Mouse (Mus musculus) ovary, postnatal 14 days (tissue): ENCODE results near the gene Gpcpd1.
"Not testable (repeated sequence)": the region's sequence is repeated elsewhere in the genome, so short reads cannot be mapped to it uniquely, and the experiment has no call there.

ENCODE experiments used
- DNase-seq: peaks from one replicate; pipeline ENCODE4 v3.0.0; 2022; ENCODE audit warnings: low spot score

Gpcpd1 gene

DNA sequence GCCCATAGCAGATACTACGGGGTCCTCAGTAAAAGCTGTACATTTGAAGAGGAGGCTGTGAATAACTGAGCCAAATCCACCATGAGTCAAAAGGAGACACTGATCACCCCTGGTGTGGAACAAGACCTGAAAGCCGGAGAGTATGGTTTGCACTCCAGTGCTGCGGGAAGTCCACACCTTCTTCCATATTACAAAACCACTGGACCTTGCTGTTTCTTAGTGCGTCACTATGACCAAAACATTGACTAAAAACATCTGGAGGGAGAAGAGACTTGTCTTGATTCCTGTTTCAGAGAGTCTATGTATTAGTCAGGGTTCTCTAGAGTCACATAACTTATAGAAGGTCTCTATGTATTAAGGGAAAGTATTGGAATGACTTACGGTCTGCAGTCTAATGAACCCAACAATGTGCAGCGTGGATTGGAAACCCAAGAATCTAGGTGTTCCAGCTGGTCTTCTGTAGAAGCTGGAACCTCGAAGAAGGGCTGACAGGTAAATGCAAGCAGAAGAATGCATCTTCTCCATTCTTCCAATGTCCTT is at the start of gene Gpcpd1:
Gene Gpcpd1, minus strand, starts transcription at position 490 of the 540 bp plus-strand sequence.
- no peak for DNase-seq

DNA sequence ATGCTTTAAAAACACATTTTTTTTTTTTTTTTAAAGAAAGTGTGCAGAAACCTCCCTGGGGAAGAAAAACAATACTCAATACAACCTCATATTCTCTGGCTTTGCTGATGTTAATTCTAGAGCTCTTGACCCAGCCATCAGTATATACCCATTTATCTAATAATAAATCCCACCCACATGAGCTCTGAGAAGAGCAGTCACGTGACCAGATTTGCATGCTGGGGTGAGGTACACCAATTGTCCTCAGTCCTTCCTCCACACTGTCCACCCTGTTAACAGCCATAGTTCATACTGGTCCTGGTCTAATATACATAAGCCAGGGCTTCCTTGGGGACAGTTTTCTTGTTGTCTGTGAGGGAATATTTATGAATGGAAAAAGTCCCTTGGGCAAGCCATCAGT is 49.0 kb upstream of the Gpcpd1 start:
- DNase-seq, result no peak

DNA sequence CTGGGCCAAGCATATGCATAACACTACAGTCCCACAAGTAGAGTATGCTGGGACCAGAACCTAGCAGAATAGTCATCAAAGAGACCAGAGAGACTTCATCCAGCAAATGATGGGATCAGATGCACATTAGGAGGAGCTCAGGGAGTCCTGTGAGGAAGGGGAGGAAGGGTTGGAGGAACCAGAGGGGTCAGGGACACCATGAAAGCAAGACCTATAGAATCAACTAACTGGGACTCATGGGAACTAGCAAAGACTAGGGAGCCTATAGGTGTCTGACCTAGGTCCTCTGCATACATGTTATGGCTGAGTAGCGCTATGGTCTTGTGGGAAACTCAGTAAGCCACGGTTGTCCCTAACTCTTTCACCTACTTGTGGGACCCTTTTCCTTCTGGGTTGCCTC is 41.1 kb upstream of the Gpcpd1 start:
- DNase-seq, result no peak

DNA sequence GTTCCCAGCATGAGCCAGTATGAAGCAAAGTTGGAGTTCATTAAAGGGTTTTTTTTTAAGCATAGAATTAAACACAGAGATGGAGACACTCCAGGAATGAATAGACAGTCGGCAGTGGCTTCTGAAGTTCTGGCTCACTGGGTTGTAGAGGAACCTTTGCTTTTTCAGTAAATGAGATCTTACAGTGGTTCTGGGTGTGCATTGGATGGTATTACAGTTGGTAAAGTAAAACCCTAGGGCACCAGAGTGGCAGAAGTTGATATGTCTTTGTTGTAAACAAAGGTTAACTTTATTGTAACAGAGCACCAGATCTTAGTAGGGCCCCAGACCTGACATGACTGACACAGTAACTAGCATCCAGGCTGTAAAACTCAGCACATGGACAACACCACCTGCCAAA is 35.6 kb upstream of the Gpcpd1 start:
- DNase-seq, result no peak

DNA sequence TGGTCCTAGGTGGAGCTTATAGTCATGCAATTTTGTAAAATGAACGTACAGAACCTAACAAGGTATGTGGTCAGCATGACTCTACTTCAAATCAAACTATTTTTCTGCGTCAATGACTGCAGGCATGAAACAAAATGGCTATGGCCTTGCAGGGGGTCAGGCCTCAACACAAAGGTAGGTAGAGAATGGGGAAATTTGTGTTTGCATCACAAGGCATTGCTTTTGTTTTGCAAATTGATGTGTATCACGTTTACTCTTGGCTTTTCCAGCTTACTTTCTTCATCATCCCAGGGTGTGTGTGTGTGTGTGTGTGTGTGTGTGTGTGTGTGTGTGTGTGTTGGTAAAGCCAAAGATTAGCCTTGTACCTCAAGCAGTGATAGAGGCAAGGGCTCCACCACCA is 30.2 kb upstream of the Gpcpd1 start:
- DNase-seq, result no peak

DNA sequence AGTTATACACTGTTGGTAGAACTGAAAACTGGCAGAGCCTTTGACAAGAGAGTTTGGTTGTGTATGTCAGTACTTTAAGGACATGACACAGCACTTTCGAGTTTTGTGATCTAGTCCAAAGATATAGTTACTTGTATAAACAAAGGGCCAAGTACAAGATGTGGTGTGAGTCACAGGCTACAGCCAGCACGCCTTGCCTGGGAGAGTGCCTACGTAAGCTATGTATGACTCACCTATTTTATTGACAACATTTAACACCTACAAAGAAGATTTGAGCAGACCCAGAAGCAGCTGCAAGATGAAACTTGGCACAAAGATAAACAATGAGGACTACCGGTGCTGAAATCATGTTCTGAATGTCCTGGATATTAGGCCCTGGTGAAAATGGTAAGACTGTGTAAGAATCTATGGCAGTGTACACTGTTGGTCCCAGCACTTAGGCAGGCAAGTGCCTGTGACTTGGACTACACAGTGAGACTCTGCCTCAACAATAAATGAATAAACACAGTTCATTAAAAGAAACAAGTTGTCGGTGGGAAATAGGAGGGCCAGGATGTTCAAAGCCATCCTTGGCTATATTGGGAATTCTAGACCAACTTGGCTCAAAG is 26.2 kb upstream of the Gpcpd1 start:
- no peak for DNase-seq

DNA sequence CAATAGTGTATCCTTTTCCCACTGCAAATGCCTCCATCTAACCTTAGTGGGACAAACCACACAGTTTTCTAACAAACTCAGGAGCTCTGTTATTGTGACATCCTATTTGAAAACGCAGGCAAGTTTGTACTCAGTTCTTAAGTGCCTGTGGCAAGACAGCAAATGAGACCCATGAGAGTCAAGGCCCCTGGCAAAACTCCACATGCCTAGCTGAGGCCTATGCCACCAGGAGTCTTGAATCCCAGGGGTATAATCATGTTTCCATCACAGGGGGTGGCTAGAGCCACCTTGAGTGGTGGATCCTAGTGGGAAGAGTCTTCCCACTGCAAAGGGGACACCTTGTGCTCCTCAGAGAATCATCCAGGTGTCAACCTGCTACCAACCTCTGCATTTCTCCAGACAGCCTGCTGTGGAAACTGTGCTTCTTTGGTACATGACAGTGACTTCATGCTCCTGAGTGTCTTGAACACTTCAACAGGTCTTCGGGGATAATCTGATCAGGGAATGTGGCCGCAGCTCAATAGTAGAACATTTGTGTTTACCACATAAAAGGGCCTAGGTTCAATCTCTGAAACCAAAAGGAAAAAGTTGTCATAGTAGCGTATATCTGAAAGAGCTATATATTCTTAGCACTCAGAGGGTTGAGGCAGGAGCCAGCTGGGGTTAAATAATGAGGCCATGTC is 24.2 kb upstream of the Gpcpd1 start:
- DNase-seq, result no peak

DNA sequence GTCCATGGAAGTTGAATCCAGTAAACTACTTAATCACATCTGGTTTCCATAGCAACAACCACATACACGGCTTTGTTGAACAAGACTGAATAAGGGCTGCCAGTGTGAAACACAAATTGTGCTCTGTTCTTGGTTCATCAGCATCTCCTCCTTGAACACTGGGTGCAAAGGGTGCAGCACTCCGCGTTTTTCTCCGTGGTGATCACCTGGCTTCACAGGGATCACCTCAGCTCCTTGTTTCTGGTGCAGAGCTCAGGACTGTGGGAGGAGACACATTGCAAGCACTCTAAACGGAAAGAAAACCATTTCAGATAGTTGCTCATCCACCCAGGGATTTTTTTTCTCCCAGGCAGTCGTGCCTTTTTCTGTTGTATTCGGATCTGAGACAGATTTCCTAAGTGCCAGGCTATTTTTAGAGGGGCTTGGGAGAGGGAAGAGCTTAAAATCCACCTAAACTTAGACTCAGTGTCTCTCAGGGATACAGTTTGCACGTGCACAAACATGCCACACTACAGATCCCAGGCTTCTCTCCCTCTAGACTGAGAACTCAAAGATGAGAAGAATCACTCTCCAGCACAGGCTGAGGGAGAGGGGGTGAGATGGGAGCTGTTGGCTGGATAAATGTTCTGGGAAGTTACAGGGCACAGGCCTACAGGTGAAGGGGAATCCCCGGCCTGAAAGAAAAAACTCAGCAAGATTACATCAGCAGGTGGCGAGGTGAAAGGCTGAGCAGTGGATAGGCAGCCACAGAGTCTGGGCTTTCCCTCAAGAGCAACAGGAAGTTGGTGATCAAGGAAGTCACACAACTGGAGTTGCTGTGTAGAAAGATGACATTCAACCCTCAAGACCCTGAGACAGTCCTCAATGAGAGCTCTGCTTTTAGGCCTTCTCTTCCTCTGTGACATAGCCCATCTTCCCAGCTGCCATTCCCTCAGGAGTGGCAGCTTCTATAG is 19.9 kb upstream of the Gpcpd1 start:
- no peak for DNase-seq

DNA sequence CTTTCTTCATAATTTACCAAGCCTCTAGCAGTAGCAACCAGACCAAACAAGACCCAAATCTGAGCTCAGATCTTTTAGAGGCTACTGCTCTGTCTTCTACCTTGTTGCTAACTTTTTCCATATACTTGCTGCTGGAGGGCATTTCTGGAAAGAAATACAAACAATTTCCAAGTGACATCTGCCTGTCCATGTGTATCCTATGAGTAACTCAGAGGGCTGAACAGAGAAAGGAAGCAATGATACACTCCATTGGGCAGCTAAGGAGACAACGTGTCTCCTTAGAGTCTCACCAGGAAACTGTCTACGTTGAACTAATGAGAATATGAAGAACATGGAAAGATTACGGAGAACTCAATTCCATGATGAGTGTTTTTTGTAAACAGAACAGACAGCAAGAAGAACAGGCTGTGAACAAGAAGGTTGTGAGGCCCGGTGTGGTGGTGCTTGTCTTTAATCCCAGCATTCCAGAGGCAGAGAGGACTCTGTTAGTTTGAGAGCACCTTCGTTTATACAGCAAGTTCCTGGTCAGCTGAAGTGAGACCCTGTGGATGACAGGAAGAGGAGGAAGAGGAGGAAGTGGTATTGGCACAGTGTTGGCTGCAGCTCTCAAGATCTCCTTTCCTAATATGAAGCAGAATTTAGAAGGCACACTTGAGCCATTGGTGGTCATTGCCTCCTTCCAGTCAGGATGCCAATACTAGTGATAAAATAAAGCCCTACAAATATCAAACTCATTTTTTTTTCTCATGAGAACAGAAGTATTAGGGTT is 18.4 kb upstream of the Gpcpd1 start:
- DNase-seq, result no peak

DNA sequence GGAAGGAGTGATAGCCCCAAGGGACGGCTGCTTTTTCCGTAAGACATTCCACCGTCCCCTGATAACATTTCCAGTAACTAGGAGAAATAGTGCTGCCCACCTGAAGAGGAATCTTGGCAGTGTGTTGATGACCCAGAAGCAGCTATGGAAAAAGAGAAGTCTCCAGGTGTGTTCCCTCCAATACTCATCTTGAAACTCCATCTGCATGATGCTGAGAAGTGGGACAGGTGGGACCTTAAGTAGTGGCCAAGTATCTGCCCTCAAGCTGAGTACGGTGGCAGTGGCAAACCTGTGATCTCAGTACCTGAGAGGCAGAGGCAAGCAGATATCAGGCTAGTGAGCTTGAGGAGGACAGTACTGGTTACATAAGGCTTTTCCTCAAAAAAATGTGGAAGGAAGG is 17.4 kb upstream of the Gpcpd1 start:
- DNase-seq, result no peak

DNA sequence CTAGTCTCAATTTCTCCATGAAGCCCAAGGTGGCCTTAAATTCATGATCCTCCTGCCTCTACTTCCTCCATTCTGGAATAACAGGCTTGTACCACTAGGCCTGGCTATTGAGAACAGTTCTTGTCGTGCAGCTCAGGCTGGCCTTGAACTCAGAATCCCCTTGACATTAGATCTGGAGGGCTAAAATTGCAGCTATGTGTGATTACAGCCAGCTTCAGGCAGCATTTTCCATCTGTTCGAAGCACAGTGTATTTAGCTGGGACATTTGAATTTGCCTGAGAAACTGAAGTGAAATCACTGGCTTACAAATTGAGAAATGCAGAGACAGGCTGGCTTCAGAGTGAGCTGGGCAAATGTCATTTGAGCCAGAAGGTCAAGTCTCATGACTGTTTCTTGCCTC is 16.2 kb upstream of the Gpcpd1 start:
- no peak for DNase-seq

DNA sequence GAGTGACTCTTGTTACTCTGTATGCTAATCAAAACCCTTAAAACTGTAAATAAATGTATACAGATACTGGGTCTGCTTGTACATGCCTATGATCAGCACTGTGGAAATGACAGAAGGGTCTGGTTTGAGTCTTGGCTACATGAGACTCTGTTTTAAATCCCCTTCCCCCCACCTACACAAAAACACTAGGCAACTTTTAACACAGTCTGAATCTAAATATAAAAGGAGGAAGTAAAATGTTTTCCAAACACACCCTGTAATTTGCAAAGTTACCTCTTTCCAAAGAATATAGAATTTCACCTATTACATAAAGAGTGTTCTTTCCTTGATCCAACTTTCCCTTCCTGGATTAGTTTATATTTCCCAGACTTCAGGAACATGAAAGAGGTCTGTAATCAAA is 14.2 kb upstream of the Gpcpd1 start:
- DNase-seq, result no peak

DNA sequence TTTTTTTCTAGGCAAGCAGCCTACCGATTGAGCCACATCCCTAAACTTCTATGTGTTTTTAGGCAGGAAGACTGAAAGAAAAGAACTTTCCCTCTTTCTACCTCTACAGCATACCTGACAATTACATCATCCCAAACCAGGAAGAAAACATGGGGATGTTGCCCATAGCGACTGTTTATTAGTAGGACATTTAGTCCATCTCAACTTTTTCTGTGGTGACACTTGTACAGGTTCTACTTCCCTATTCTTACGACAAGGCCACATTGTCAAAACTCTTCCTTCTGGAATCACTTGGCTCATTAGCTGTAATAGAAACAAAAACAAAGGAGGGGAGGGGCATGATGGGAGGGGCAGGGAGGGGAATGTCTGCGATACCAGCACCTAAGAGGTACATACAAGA is 12.6 kb upstream of the Gpcpd1 start:
- DNase-seq, result no peak

DNA sequence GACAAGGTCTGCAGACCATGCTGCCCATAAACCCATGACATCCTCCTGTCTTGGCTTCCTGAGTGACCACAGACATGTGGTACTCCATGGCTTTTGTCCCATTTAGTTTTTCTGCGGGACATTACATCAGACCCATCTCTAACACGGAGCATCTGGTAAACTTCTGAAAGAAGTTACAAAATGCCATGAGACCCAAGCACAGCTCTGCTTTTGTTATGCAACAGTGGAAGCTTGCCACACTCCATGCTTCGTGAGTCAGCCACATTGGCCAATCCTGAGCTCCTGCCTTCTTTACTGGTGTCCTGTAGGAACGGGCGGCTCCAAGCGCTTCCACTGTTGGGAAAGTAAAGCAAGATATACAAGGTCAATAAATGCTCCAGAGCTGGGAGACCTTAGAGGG is 11.6 kb upstream of the Gpcpd1 start:
- DNase-seq, result no peak

DNA sequence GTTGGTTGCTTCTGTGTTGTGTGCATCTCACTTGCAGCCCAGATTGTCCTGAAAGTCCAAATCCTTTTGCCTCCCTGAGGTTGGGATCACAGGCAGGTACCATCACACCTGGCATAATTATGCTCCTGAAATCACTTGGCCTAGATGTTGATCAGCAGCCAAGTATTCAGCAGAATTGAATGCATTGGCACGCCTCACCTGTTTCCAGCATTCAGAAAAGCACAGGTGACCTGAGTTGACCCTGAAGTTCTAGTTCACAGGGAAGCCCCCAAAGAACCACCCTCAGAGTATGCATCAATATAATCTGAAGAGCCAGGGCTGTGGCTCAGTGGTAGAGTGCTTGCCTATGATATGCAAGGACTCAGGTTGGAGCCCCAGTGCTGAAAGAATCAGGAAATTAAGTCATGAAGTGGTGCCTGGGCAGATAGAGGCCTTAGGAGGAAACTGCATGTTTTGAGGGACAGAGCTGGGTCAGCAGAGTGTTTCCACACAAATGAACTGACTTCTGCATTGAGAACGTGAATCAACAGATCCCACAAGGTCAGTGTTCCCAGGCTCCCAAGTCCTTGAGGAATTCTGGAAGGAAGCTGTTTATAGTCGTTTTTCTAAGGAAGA is 10.4 kb upstream of the Gpcpd1 start:
- no peak for DNase-seq

DNA sequence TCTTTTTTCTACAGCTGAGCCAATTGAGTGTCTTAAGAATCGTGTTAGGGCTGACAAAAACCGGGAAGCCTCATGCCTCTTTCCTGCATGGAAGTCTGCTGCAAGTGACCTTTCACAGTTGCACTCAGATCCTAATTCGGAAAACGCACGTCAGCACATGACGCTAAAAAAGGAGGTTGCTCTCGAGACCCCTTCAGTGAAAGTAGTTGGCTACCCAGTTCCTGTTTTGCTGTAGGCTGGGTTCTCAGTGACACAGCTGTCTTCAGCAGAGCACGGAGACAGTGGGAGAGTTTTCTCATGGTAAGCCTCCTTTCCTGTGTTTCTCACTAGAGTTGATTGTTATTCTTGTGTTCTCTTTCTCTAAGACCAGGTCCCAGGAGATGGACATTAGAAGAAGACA is 9.7 kb upstream of the Gpcpd1 start:
- no peak for DNase-seq

DNA sequence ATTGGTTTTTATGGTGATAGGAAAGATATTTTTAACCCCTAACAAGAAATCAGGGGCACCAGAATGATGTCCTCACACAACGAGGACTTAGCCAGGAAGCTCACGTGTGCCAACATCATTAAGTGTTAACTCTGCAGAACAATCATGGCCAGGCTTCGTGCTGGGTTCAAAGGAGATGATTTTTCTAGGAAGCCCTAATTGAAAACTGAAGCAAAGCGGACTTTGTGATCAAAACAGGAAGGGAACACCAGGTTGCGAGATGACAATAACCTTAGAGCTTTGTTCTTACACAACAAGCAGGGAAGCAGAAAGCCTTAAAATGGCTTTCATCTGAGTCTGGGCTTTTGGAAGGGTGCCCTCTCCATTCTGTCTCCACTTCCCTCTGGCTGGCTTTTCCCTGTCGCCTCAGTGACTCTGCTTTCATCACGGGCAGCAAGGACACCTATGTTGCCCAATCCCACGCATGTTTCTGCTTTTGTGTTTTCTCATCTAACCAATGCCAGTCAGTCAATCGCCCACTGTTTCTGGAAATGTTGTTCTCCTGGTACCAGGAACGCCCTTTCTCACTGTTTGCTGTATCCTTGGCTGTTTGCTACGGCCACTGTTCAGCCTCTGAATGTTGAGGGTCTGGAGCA is 8.2 kb upstream of the Gpcpd1 start:
- no peak for DNase-seq

DNA sequence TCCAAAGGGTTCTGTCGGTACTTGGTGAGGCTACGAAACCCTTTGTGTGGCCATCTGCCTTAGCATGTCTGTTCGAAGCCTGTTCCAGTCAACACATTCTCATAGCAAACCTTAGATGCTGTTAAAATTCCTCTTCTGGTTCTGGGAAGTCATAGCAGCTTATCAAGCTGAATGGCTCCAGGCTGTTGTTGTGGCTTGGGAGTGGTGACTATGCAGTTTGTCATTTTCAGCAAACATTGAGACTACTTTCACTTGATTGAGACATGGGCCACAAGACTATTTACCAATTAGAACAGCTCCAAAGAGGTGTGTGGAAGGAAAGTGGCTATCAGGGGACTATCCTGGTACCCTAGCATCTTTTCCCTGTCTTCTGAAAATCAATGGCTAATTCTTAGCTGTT is 4.6 kb upstream of the Gpcpd1 start:
- DNase-seq, result no peak

DNA sequence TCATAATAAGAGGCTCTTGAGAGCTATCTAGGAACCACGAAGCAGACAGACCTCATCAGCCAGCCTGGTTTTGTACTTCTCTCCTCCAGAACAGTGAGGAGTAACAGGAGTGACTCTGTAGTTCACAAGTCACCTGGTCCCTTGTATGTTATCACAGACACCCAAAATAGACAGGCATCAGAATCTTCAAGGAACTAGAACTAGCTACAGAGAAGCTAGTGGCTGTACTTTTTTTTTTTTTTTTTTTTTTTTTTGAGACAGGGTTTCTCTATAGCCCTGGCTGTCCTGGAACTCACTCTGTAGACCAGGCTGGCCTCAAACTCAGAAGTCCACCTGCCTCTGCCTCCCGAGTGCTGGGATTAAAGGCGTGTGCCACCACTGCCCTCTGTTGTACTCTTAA is 4.0 kb upstream of the Gpcpd1 start:
- DNase-seq, result not testable (repeated sequence)

DNA sequence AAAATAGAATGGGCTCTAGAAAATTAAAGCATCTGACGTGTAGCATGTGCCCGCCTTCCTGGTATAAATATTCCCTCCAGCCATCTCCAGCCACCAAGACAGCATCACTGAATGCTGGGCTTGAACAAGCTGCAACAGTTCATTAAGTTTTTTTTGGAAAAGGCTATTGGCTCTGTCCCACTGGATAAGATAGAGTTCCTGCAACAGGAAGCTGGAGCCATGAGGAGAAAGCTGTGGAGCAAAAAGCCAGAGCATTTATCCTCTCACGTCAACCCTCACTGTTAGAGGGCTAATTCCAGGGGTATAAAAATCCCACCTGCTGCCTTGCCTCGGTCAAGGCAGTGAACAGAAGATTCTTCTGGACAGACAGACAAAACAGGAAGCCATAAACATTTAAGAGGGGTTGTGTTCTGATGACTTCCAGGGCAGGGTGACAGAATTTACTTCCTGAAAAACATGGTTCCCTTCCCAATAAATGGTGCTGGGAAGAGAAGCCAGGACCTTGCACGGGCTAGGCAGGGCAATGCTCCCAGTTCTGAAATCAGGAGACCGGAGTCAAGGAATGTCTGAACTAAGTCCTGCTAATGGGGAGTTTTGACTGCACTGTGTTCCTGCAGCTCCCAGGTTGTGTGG is 2.5 kb upstream of the Gpcpd1 start:
- no peak for DNase-seq

DNA sequence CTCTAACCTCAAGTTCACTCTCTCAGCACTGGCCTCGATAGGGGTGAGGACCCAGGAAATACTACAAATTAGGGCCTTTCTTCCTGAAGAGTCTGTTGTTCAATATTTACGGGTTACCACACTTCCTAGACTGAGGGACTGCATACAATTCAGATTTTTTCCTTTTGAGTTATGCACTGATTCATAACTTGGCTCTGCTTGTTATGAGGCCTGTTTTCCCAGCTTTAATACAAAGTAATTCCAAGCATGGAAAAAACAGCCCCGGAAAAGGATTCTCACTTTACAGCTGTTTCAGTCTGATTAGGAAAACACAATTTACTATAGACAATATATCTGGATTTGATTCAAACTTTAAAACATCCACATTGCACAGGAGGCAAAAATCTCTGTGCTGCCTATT is 1.5 kb downstream of the Gpcpd1 start:
- no peak for DNase-seq
